Mouse (Mus musculus) frontal cortex, postnatal 10 days (tissue): ENCODE measurements around the gene Olfr606.
"Not testable (repeated sequence)": the region's sequence is repeated elsewhere in the genome, so short reads cannot be mapped to it uniquely, and the experiment has no call there.

Source experiments
- DNase-seq, 2 experiments: peaks; one replicate each; pipeline ENCODE4 v3.0.0; 2022; ENCODE audit warnings: low spot score in 2 of 2, mixed read lengths in 1 of 2

Gene Olfr606

DNA sequence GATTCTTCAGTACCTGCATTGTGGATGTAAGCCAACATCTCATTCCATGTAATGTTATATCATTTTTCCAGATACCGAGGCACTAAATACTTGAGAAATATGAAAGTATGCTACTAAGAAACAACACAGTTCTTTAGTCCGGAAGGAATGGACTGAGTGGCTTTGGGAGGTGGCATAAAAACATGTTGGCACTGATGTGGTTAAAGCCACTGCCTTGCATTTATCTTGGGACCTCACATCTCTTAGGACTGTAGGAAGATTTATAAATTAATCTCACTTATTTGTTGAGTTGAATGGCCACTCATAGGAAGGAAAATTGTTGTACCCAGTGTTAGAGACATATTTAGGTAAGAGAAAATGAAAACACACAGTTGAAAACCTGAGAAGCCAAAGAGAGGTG is at the start of gene Olfr606:
Gene Olfr606 (plus strand): TSS at position 301 of the 400 bp plus-strand sequence.
- DNase-seq, result no peak

DNA sequence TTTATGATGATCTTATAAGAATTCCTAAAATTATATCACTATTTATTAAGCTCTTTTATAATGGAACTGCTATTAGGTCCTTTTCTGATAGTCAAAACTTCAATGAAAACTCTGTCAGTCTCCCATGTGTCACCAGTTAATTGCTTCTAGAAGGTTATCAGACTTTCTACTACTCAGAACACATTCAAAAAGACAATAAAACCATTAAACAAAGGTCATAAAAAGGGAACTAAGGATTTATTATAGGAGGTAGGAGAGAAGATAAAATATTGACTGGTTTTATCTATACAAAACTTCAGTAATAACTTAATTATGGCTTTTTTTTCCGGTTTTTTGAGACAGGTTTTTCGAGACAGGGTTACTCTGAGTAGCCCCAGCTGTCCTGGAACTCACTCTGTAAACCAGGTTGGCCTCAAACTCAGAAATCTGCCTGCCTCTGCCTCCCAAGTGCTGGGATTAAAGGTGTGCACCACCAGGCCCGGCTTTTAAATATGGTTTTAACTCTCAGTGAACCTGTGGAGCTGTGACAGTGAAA is 42.3 kb upstream of the Olfr606 start:
- DNase-seq, result not testable (repeated sequence)

DNA sequence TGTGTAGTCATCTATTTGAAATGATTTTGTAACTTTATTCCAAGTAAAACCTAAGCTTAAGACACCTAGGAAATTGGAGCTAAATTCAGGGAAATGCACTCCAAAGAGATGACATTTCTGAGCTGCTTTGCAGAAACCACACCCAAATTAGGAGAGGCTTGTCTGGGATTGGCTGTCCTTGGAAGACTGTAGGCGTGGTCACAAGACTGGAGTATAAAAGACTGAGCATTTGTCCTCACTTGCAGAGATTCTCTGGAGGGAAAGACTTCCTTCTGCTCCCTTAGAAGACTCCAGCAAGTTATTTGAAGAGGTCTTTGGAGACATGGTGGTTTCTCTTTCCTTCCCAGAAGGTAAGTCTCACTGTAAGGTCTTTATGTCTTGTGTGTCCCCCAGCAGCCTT is 34.1 kb upstream of the Olfr606 start, which contains the start of gene Usp17lc:
Gene Usp17lc (plus strand): TSS at position 301 of the 400 bp plus-strand sequence.
- not testable (repeated sequence) for DNase-seq

DNA sequence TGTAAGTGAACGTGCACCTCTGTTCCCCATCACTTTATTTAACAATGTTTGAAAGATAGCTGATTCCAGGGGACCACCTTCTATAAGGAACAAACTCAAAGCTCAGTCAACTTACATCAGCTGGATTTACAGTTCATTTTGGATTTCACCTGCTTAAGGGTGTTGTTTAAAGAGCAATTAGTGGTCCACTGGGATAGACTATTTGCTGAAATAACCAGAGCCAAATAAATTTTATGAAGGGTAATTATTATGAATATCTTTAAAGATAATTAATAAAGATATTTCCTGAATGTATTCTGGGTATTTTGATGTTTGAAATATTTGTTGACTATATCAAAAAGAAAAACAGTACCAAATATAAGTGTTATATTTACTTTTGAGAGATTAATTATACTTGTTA is 3.5 kb upstream of the Olfr606 start, which contains the start of gene Olfr605:
Gene Olfr605 (minus strand): TSS at position 101 of the 400 bp plus-strand sequence.
- no peak for DNase-seq

DNA sequence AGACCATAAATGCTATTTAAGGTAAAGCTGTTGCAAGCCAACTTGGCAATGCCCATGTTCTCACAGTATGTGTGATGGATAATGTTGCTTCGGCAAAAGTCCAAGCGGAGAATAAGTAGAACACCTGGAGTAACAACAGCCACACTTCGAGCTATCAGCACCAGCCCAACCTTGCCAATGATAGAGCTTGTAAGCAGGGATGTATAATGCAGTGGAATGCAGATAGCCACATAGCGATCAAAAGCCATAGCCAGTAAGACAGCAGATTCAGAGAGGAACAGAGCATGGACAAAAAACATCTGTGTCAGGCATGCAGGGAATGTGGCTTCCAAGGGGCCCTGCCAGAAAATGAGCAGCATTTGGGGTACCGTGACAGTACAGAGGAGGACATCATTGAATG is 11.7 kb downstream of the Olfr606 start:
- DNase-seq, result no peak

DNA sequence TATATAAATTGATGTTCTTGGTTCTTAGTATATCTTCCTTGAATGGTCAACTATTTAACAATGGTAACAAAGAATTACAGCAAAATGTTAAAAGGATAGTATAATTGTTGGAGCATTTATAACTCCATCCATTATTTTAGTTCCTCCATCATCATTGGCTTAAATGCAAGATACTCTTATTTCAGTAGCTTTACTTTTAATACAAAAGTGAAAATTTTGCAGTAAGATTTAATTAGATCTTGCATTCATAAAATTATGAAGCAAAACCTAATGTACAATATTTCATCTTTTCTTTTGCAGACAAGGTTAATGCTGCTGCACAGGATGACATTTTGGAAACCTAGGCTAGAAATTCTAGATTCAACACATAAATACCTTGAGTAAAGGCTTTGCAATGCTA is 20.7 kb downstream of the Olfr606 start, which contains the start of gene Olfr608:
Gene Olfr608 (plus strand): TSS at position 301 of the 400 bp plus-strand sequence.
- DNase-seq, result no peak

DNA sequence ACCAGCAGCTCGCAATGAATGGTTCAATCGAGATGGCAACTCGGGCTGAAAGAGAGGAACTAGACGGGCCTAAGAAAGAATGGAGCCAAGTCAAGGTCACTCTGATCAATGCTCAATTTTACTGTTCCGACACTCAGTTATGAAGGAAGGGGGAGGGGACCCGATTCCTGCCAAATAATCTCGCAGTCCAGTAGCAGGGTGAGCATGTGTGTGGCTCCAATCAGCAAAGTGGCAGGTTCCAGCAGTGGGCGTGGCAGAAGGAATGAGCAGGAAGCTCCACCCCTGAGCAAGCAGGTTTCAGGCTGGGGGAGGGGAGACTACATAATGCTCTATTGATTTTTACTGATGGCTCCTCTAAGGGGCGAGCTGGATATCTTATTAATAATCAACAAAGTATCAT is 28.3 kb downstream of the Olfr606 start:
- DNase-seq, result not testable (repeated sequence)

DNA sequence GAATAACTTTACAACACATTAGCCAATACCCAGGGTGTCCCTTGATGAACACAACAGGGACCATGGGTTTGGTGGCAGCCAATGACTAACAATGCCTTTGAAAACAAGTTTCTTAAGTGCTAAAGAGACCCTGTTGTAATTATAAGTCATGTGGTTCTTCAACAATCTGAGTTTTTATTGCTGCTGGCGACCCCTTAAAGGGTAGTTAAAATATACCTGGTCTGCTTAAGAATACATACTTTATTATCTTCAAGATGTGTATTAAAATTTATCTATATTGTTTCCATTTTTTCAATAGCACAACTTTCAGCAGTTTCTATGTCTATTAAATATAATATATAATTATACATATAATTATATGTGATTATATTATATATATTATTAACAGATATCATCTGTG is 49.1 kb downstream of the Olfr606 start, which contains the start of gene Olfr609:
Gene Olfr609 (minus strand): TSS at position 101 of the 400 bp plus-strand sequence.
- no peak for DNase-seq
